Mouse (Mus musculus) hindbrain, postnatal 0 days (tissue): ENCODE data around the gene Ric3. TPM values are rescaled to one million over a fixed set of nuclear protein-coding genes. Genes with fewer than 3 reads are reported as not detected.
"Not testable (repeated sequence)": the region's sequence is repeated elsewhere in the genome, so short reads cannot be mapped to it uniquely, and the experiment has no call there.

ENCODE experiments used
- ATAC-seq: fragments of 200-750 bp; cut with Nextera tagmentation; 2 replicates; pipeline ENCODE4 v1.8.0; 2017; ENCODE audit warnings: mild to moderate bottlenecking, moderate TSS enrichment, moderate library complexity
- DNase-seq: peaks from one replicate; pipeline ENCODE4 v3.0.0-alpha.2; 2015; ENCODE audit warnings: low spot score
- H3K27ac ChIP-seq: fragments of 300-500 bp; sonication (generic); 2 replicates; pipeline ENCODE4 v1.5.1; 2014; ENCODE audit warnings: mild to moderate bottlenecking
- H3K27me3 ChIP-seq: fragments of 300-500 bp; sonication (generic); 2 replicates; pipeline ENCODE4 v1.6.1; 2014; ENCODE audit warnings: low read length, mixed read lengths; ENCODE audit not compliant: insufficient read depth
- H3K36me3 ChIP-seq: fragments of 300-500 bp; sonication (generic); 2 replicates; pipeline ENCODE4 v1.6.1; 2014; ENCODE audit warnings: low read length, mixed read lengths; ENCODE audit not compliant: insufficient read depth
- H3K4me1 ChIP-seq: fragments of 300-500 bp; sonication (generic); 2 replicates; pipeline ENCODE4 v1.6.1; 2014; ENCODE audit warnings: antibody characterized with exemption, low read length, mixed read lengths; ENCODE audit not compliant: insufficient read depth
- H3K4me2 ChIP-seq: fragments of 300-500 bp; sonication (generic); 2 replicates; pipeline ENCODE4 v1.6.1; 2014; ENCODE audit warnings: low read depth, mild to moderate bottlenecking, low read length, moderate library complexity, mixed read lengths
- H3K4me3 ChIP-seq: fragments of 300-500 bp; sonication (generic); 2 replicates; pipeline ENCODE4 v1.5.1; 2014; ENCODE audit warnings: low read length
- H3K9ac ChIP-seq: fragments of 300-500 bp; sonication (generic); replicated peaks from 2 replicates; pipeline ENCODE4 v1.6.1; 2014; ENCODE audit warnings: mild to moderate bottlenecking, low read length, moderate library complexity, mixed read lengths
- H3K9me3 ChIP-seq: fragments of 300-500 bp; sonication (generic); 2 replicates; pipeline ENCODE4 v1.6.1; 2016; ENCODE audit warnings: low read length, mixed read lengths
- CTCF ChIP-seq: IDR thresholded peaks from 2 replicates; pipeline ENCODE4 v1.5.1; 2016; ENCODE audit warnings: antibody characterized with exemption, control low read depth, low read depth
- WGBS: fragments of 180-500 bp; shearing (Covaris S2); extraction: QIAGEN DNeasy Blood & Tissue Kit; methylation state at CpG from one replicate; pipeline ENCODE4 v1.1.7; 2014; 5-methylcytosine and 5-hydroxymethylcytosine counted together
- polyA plus RNA-seq: library from polyadenylated mRNA; unstranded; fragments of >200 nt; fragmentation: Nextera tagmentation; extraction: Ambion mirVana; gene quantifications from 2 replicates; pipeline ENCODE4 v1.2.1, GENCODE M21; 2015
- total RNA-seq: library from RNA; depleted of rRNA; stranded (reverse); fragments of >200 nt; gene quantifications from 2 replicates; pipeline ENCODE4 v1.2.3, GENCODE M21; 2014

The Ric3 gene
- total and polyA plus RNA-seq, 2 experiments from 2014 or later: 33.8 to 41.0 TPM

- Histone ChIP-seq H3K9ac (no peak overlapping the region), H3K27me3 (no peaks in the 10 kb centered on the region), H3K36me3 (no peaks in the 10 kb centered on the region), H3K9me3 (no peaks in the 10 kb centered on the region), H3K4me1 (no peaks in the 10 kb centered on the region), H3K4me2 (no peak overlapping the region), H3K27ac (no peak overlapping the region), H3K4me3 (no peak overlapping the region)
- ATAC-seq: no peak
- TF ChIP-seq CTCF: no peak
- no peak for DNase-seq
- WGBS: 90% methylated on average over 7 of the region's 7 CpGs
Measured at GRCm38 (mm10) chr7:109094294-109094693, 11.2 kb upstream of the Ric3 start.

GRCm38 (mm10) chr7:109091316-109091715 lies 8.2 kb upstream of the Ric3 start:
- H3K9me3 ChIP-seq, H3K9ac ChIP-seq, DNase-seq, H3K27me3 ChIP-seq, ATAC-seq, H3K27ac ChIP-seq, H3K4me1 ChIP-seq, H3K4me2 ChIP-seq, H3K4me3 ChIP-seq, H3K36me3 ChIP-seq: not testable (repeated sequence)
- 94% methylated on average over 2 of the region's 2 CpGs for WGBS

GRCm38 (mm10) chr7:109086946-109087345 lies 3.8 kb upstream of the Ric3 start:
- Histone ChIP-seq H3K36me3 (no peaks in the 10 kb centered on the region), H3K4me1 (peaks cover 4% of the 10 kb centered on the region), H3K4me3 (no peak overlapping the region), H3K27me3 (no peaks in the 10 kb centered on the region), H3K9me3 (no peaks in the 10 kb centered on the region), H3K9ac (no peak overlapping the region), H3K4me2 (no peak overlapping the region), H3K27ac (no peak overlapping the region)
- ATAC-seq: no peak
- no peak for DNase-seq
- WGBS: 27% methylated on average over 2 of the region's 2 CpGs
- TF ChIP-seq CTCF: no peak

GRCm38 (mm10) chr7:109083813-109084184 lies 668 bp upstream of the Ric3 start:
- H3K36me3 ChIP-seq: no peaks in the 10 kb centered on the region
- ATAC-seq (no peak), DNase-seq (no peak)
- no peak for TF ChIP-seq CTCF
- H3K27ac ChIP-seq: no peak overlapping the region
- peaks cover 8% of the 10 kb centered on the region for H3K4me1 ChIP-seq
- H3K9ac ChIP-seq: no peak overlapping the region
- no peaks in the 10 kb centered on the region for H3K9me3 ChIP-seq
- peak overlapping the region; percentile 61 for H3K4me2 ChIP-seq
- H3K27me3 ChIP-seq: no peaks in the 10 kb centered on the region
- WGBS: 80% methylated on average over 4 of the region's 4 CpGs
- H3K4me3 ChIP-seq: peak overlapping the region; percentile 77; the same call in 1 of the 2 replicates

- WGBS: 18% methylated on average over 12 of the region's 12 CpGs
- Histone ChIP-seq H3K4me1 (peaks cover 8% of the 10 kb centered on the region), H3K27me3 (no peaks in the 10 kb centered on the region), H3K27ac (peak overlapping the region; percentile 71), H3K4me2 (peak overlapping the region; percentile 61), H3K9ac (peak overlapping the region; percentile 76), H3K9me3 (no peaks in the 10 kb centered on the region), H3K36me3 (no peaks in the 10 kb centered on the region), H3K4me3 (peak overlapping the region; percentile 77)
- ATAC-seq: peak; percentile 44; the same call in 1 of the 2 replicates
- DNase-seq: peak; percentile 20
- TF ChIP-seq CTCF: no peak
Measured at GRCm38 (mm10) chr7:109082269-109083112, 640 bp downstream of the Ric3 start.

GRCm38 (mm10) chr7:109072326-109072725 lies 10.8 kb downstream of the Ric3 start:
- Histone ChIP-seq H3K9ac (no peak overlapping the region), H3K4me1 (no peaks in the 10 kb centered on the region), H3K4me3 (no peak overlapping the region), H3K27me3 (no peaks in the 10 kb centered on the region), H3K9me3 (no peaks in the 10 kb centered on the region), H3K27ac (no peak overlapping the region), H3K4me2 (no peak overlapping the region), H3K36me3 (no peaks in the 10 kb centered on the region)
- WGBS: 65% methylated on average over 5 of the region's 5 CpGs
- DNase-seq: no peak
- no peak for TF ChIP-seq CTCF
- no peak for ATAC-seq

- no peak for ATAC-seq
- no peak overlapping the region for H3K27ac ChIP-seq
- 67% methylated on average over 4 of the region's 4 CpGs for WGBS
- TF ChIP-seq CTCF: no peak
- H3K9ac ChIP-seq: no peak overlapping the region
- no peaks in the 10 kb centered on the region for H3K4me1 ChIP-seq
- H3K36me3 ChIP-seq: no peaks in the 10 kb centered on the region
- no peak for DNase-seq
- H3K4me2 ChIP-seq: no peak overlapping the region
- no peaks in the 10 kb centered on the region for H3K9me3 ChIP-seq
- H3K4me3 ChIP-seq: no peak overlapping the region
- H3K27me3 ChIP-seq: no peaks in the 10 kb centered on the region
Measured at GRCm38 (mm10) chr7:109069641-109070040, 13.5 kb downstream of the Ric3 start.
